Comparison of ENCODE assay signal across 9 mouse cellular contexts in the genomic region with DNA sequence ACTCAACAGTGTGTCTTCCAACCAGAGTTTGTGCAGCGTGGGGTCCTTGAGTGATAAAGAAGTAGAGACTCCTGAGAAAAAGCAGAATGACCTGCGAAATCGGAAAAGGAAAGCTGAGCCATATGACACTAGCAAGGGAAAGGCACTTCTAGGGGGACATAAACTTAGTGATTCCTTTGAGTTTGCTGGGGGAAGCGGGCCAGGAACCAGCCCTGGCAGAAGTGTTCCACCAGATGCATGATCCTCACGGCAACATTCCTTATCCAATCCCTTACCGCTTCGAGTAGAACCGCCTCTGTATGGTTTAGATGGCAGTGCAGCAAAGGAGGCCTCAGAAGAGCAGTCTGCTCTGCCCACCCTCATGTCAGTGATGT. TPM values are rescaled to one million over a fixed set of nuclear protein-coding genes. Genes with fewer than 3 reads are reported as not detected.
DNase-seq lines count a peak whose midpoint lies in the region; ATAC-seq and TF ChIP-seq lines count a peak whose summit lies in the region.
"Not testable (repeated sequence)": the region's sequence is repeated elsewhere in the genome, so short reads cannot be mapped to it uniquely, and the experiment has no call there.
"Had no signal": no experiment of that assay in that cellular context is flagged by ENCODE, and none has a peak within 500 bp of the region (broad histone marks: within the 10 kb centered on the region; RNA-seq: fewer than 3 reads in every experiment).

No protein-coding gene starts in this region.

- H3K36me3 ChIP-seq in G1E (replicated peaks); heart, embryonic 11.5 days (ENCODE audit: control insufficient read depth, insufficient read depth, low read length); hindbrain, embryonic 15.5 days; liver, embryonic 16.5 days (ENCODE audit: control insufficient read depth, insufficient read depth); midbrain, embryonic 14.5 days (ENCODE audit: control insufficient read depth, insufficient read depth, low read length); stomach, embryonic 15.5 days: not testable (repeated sequence)

- peak overlapping the region; percentile 86 for H3K4me2 ChIP-seq in heart, embryonic 11.5 days
- H3K4me2 ChIP-seq in hindbrain, embryonic 15.5 days: peak overlapping the region; percentile 69
- peak overlapping the region; percentile 76 for H3K4me2 ChIP-seq in liver, embryonic 16.5 days (ENCODE audit: low read depth, low read length)
- peak overlapping the region; percentile 86 for H3K4me2 ChIP-seq in midbrain, embryonic 14.5 days (ENCODE audit: low read length)
- H3K4me2 ChIP-seq in stomach, embryonic 15.5 days: peak overlapping the region; percentile 89

- H3K27ac ChIP-seq in embryonic fibroblast, embryonic 13.5 days (ENCODE audit: insufficient read depth, low read length); left cerebral cortex, adult 2 months; liver, embryonic 16.5 days (ENCODE audit: low read length); midbrain, embryonic 14.5 days (replicated peaks; ENCODE audit: low read depth, low read length); stomach, embryonic 15.5 days: not testable (repeated sequence)
- peak overlapping the region; percentile 77 for H3K27ac ChIP-seq in heart, embryonic 11.5 days (ENCODE audit: low read depth, low read length)
- H3K27ac ChIP-seq in hindbrain, embryonic 15.5 days (replicated peaks): peak overlapping the region; percentile 32

- intact Hi-C loops in left cerebral cortex, adult 2 months (cut with DNase I): not testable (repeated sequence)

- H3K27me3 ChIP-seq in G1E (ENCODE audit: insufficient read depth, low read length); heart, embryonic 11.5 days (ENCODE audit: control insufficient read depth, insufficient read depth, low read length); hindbrain, embryonic 15.5 days; liver, embryonic 16.5 days (ENCODE audit: control insufficient read depth, insufficient read depth, low read depth, low read length); midbrain, embryonic 14.5 days (ENCODE audit: control insufficient read depth, insufficient read depth, low read length); stomach, embryonic 15.5 days (replicated peaks): not testable (repeated sequence)

- not testable (repeated sequence) for TF ChIP-seq POLR2A in embryonic fibroblast, embryonic 13.5 days (IDR thresholded peaks at IDR 0.05; ENCODE audit: low read depth, low read length)

- H3K9me3 ChIP-seq in G1E (replicated peaks); heart, embryonic 11.5 days (replicated peaks; ENCODE audit: control insufficient read depth, low read length); hindbrain, embryonic 15.5 days; liver, embryonic 16.5 days (replicated peaks; ENCODE audit: control insufficient read depth, low read length); midbrain, embryonic 14.5 days (ENCODE audit: control insufficient read depth, low read length); stomach, embryonic 15.5 days: not testable (repeated sequence)

- ATAC-seq in G1E (ENCODE audit: extremely low read depth, insufficient number of reproducible peaks, low FRiP score, poor library complexity, severe bottlenecking): 0 out of 2 replicates have a peak, but pooled peaks have one; percentile 16
- not testable (repeated sequence) for ATAC-seq in heart, embryonic 11.5 days (replicated peaks; ENCODE audit: insufficient number of reproducible peaks, low FRiP score, low TSS enrichment); hindbrain, embryonic 15.5 days (ENCODE audit: low FRiP score, low read depth); liver, embryonic 16.5 days (ENCODE audit: low read depth); midbrain, embryonic 14.5 days (ENCODE audit: low FRiP score, low TSS enrichment); stomach, embryonic 15.5 days (ENCODE audit: insufficient read depth, low FRiP score, low read depth)

- not testable (repeated sequence) for DNase-seq in G1E (ENCODE audit: low spot score); left cerebral cortex, adult 2 months (ENCODE audit: extremely low spot score in 1 of 2, low spot score in 2 of 2); midbrain, embryonic 14.5 days

- peak overlapping the region; percentile 95 for H3K9ac ChIP-seq in heart, embryonic 11.5 days (ENCODE audit: low read depth, low read length)
- peak overlapping the region; percentile 55; the same call in 1 of the 2 replicates for H3K9ac ChIP-seq in hindbrain, embryonic 15.5 days
- not testable (repeated sequence) for H3K9ac ChIP-seq in liver, embryonic 16.5 days (ENCODE audit: low read depth, low read length)
- H3K9ac ChIP-seq in midbrain, embryonic 14.5 days (replicated peaks; ENCODE audit: low read length): peak overlapping the region; percentile 72
- H3K9ac ChIP-seq in stomach, embryonic 15.5 days: peak overlapping the region; percentile 56; the same call in 1 of the 2 replicates

- WGBS in heart, embryonic 11.5 days (ENCODE audit: insufficient replicate concordance): 24% methylated on average over 8 of the region's 8 CpGs
- 48% methylated on average over 8 of the region's 8 CpGs for WGBS in hindbrain, embryonic 15.5 days
- 35% methylated on average over 8 of the region's 8 CpGs for WGBS in liver, embryonic 16.5 days (ENCODE audit: insufficient replicate concordance)
- 41% methylated on average over 8 of the region's 8 CpGs for WGBS in midbrain, embryonic 14.5 days
- 32% methylated on average over 8 of the region's 8 CpGs for WGBS in stomach, embryonic 15.5 days

- TF ChIP-seq CTCF in G1E (IDR thresholded peaks at IDR 0.05; ENCODE audit: low read depth, low read length); embryonic fibroblast, embryonic 13.5 days (IDR thresholded peaks at IDR 0.05; ENCODE audit: borderline replicate concordance, insufficient read depth, low read length); left cerebral cortex, adult 2 months (IDR thresholded peaks at IDR 0.05): not testable (repeated sequence)

- H3K4me3 ChIP-seq in G1E (ENCODE audit: low read depth, low read length): not testable (repeated sequence)
- peak overlapping the region; percentile 5; the same call in 1 of the 2 replicates for H3K4me3 ChIP-seq in embryonic fibroblast, embryonic 13.5 days (ENCODE audit: insufficient read depth, low read length)
- H3K4me3 ChIP-seq in heart, embryonic 11.5 days (ENCODE audit: low read depth, low read length): peak overlapping the region; percentile 65
- peak overlapping the region; percentile 49 for H3K4me3 ChIP-seq in hindbrain, embryonic 15.5 days
- H3K4me3 ChIP-seq in left cerebral cortex, adult 2 months: peak overlapping the region; percentile 48
- peak overlapping the region; percentile 64 for H3K4me3 ChIP-seq in liver, embryonic 16.5 days (ENCODE audit: low read depth, low read length)
- peak overlapping the region; percentile 51 for H3K4me3 ChIP-seq in midbrain, embryonic 14.5 days (replicated peaks; ENCODE audit: low read depth, low read length)
- peak overlapping the region; percentile 52 for H3K4me3 ChIP-seq in stomach, embryonic 15.5 days (replicated peaks)

- not testable (repeated sequence) for H3K4me1 ChIP-seq in G1E (ENCODE audit: insufficient read depth, low read depth, low read length); embryonic fibroblast, embryonic 13.5 days (ENCODE audit: control insufficient read depth, insufficient read depth, low read length); heart, embryonic 11.5 days (ENCODE audit: control insufficient read depth, insufficient read depth, low read length); hindbrain, embryonic 15.5 days (replicated peaks); liver, embryonic 16.5 days (ENCODE audit: control insufficient read depth, low read depth, low read length); midbrain, embryonic 14.5 days (ENCODE audit: control insufficient read depth, insufficient read depth, low read length); stomach, embryonic 15.5 days

RNA-seq across cellular contexts. Expression of a gene that starts 48.7 kb away (rescaled TPM):
- total RNA-seq in G1E (2014; fragmentation: Nextera tagmentation): 0.68 TPM in 1 of 2 replicates, not detected in the other
- 0.35 and 0.44 TPM in 2 replicates for total RNA-seq in G1E (2017)
- polyA plus RNA-seq in G1E (2012): not detected in 2 replicates
- 5.7 and 8.0 TPM in 2 replicates for polyA plus RNA-seq in embryonic fibroblast, embryonic 13.5 days (2011; ENCODE audit: insufficient read length, low read depth, missing spikeins)
- polyA plus RNA-seq in heart, embryonic 11.5 days (2014; fragmentation: Nextera tagmentation; extraction: Ambion mirVana): 8.6 and 9.7 TPM in 2 replicates
- 3.9 and 5.0 TPM in 2 replicates for polyA plus RNA-seq in hindbrain, embryonic 15.5 days (2015; fragmentation: Nextera tagmentation; extraction: Ambion mirVana)
- total RNA-seq in left cerebral cortex, adult 2 months (2021): 1 to 10 TPM; 3.9 to 5.1 TPM
- polyA plus RNA-seq in liver, embryonic 16.5 days (2015; fragmentation: Nextera tagmentation; extraction: Ambion mirVana): 1.2 and 1.6 TPM in 2 replicates
- 5.3 and 6.5 TPM in 2 replicates for polyA plus RNA-seq in midbrain, embryonic 14.5 days (2014; fragmentation: Nextera tagmentation; extraction: Ambion mirVana)
- polyA plus RNA-seq in stomach, embryonic 15.5 days (2015; fragmentation: Nextera tagmentation; extraction: Ambion mirVana): 5.1 and 5.4 TPM in 2 replicates
- polyA plus RNA-seq: adrenal gland, adult 2 months had no signal
